Mouse (Mus musculus): Measurements from ENCODE around the gene Mast1. TPM values are rescaled to one million over a fixed set of nuclear protein-coding genes. Genes with fewer than 3 reads are reported as not detected.

The Mast1 gene
- polyA plus RNA-seq, 1 experiment from 2014 or later: 69.5 TPM

DNA sequence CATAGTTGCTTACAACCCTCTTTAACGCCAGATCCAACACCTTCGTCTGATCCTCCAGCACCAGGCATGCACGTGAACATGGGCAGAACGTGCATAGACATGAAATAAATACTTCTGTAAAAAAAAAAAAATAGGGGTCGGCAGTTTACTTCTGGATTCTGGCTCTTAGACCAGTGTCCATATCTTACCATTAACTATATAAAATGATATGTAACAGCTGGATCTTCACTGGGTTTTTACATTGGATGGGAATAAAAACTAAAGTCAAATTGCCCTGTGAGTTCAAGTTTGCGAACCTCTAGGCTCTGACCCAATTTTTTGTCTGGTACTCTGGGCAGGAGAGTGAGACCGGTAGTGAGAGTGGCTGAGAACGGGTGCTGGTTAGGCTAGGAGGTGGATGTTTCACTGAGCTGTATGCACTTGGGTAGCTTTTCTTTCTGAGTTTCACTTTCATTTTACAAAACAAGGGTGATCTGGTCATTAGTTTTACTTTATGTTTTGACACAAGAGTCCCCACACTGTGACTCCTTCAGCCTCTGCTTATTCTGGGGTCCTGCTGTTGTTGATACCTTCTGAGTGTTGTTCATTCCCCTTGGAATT lies 37.5 kb upstream of the Mast1 start:
- Histone ChIP-seq H3K27me3 (ENCODE audit: control insufficient read depth, insufficient read depth, low read length) (peaks cover 18% of the 10 kb centered on the region), H3K27ac (replicated peaks; ENCODE audit: low read depth, low read length) (no peak overlapping the region), H3K4me1 (ENCODE audit: control insufficient read depth, insufficient read depth, low read length) (peaks cover 48% of the 10 kb centered on the region), H3K4me2 (ENCODE audit: low read length) (no peak overlapping the region), H3K4me3 (replicated peaks; ENCODE audit: low read depth, low read length) (no peak overlapping the region), H3K9me3 (ENCODE audit: control insufficient read depth, low read length) (no peaks in the 10 kb centered on the region), H3K9ac (replicated peaks; ENCODE audit: low read length) (no peak overlapping the region), H3K36me3 (ENCODE audit: control insufficient read depth, insufficient read depth, low read length) (peaks cover 44% of the 10 kb centered on the region)
- no peak for DNase-seq
- ATAC-seq (ENCODE audit: low FRiP score, low TSS enrichment): no peak
- WGBS: 82% methylated on average over 8 of the region's 8 CpGs

DNA sequence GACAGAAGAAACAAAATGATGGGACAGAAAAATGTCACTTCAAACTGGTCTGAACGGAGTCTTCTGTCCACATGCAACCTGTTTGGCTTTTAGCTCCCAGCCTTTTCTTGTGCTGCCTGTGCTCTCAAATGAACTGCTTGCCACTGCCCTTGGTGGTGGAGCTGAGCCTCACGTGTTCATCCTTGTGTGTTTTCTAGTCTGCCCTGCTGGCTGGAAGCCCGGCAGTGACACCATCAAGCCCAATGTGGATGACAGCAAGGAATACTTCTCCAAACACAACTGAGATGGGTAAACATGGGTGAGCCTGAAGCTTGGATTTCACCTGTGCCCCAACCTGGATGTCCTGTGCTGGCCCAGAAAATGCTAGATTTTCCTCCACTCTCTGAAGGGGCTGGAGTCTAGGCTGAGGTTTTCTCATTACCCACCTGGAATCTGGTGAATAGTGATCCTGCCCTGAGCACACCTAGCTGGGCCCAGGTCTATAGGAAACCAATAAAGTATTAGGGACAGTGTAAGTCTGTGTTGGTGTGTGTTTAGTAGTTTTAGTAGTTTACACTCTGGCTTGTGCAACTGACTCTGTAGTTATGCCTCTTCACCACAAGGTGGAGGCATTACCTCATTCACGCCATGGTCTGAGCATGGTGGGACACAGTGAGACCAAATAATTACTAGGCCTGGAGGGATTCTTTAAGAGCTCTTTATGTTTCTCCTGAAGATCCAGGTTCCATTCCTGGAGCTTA lies 36.8 kb upstream of the Mast1 start:
- Histone ChIP-seq H3K9ac (replicated peaks; ENCODE audit: low read length) (no peak overlapping the region), H3K4me2 (ENCODE audit: low read length) (no peak overlapping the region), H3K27me3 (ENCODE audit: control insufficient read depth, insufficient read depth, low read length) (peaks cover 18% of the 10 kb centered on the region), H3K4me3 (replicated peaks; ENCODE audit: low read depth, low read length) (no peak overlapping the region), H3K9me3 (ENCODE audit: control insufficient read depth, low read length) (no peaks in the 10 kb centered on the region), H3K27ac (replicated peaks; ENCODE audit: low read depth, low read length) (no peak overlapping the region), H3K36me3 (ENCODE audit: control insufficient read depth, insufficient read depth, low read length) (peaks cover 44% of the 10 kb centered on the region), H3K4me1 (ENCODE audit: control insufficient read depth, insufficient read depth, low read length) (peaks cover 42% of the 10 kb centered on the region)
- ATAC-seq (ENCODE audit: low FRiP score, low TSS enrichment) (no peak), DNase-seq (peak; percentile 83)
- 62% methylated on average over 4 of the region's 4 CpGs for WGBS

DNA sequence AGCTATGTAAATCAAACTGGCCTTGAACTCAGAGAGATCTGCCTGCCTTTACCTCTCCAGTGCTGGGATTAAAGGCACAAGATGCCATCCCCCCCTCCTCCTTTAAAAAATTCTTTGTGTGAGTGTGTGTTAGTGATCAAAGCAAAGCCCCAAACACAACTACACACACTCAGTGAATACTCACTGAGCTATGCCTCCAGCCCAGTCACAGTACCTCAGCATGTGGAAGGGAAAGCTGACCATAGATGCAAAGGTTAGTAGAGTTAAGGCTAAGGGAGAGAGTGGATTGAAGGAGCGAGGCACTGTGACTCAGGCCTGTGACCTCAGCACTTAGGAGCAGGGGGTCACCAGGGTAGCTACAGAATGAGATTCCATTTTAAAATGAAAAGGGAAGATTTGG lies 35.9 kb upstream of the Mast1 start:
- no peak for DNase-seq
- Histone ChIP-seq H3K4me3 (replicated peaks; ENCODE audit: low read depth, low read length) (no peak overlapping the region), H3K4me2 (ENCODE audit: low read length) (no peak overlapping the region), H3K36me3 (ENCODE audit: control insufficient read depth, insufficient read depth, low read length) (peaks cover 44% of the 10 kb centered on the region), H3K27me3 (ENCODE audit: control insufficient read depth, insufficient read depth, low read length) (peaks cover 13% of the 10 kb centered on the region), H3K9ac (replicated peaks; ENCODE audit: low read length) (no peak overlapping the region), H3K9me3 (ENCODE audit: control insufficient read depth, low read length) (no peaks in the 10 kb centered on the region), H3K27ac (replicated peaks; ENCODE audit: low read depth, low read length) (no peak overlapping the region), H3K4me1 (ENCODE audit: control insufficient read depth, insufficient read depth, low read length) (peaks cover 41% of the 10 kb centered on the region)
- 87% methylated on average over 1 of the region's 1 CpGs for WGBS
- ATAC-seq (ENCODE audit: low FRiP score, low TSS enrichment): no peak

GRCm38 (mm10) chr8:84970913-84971312 lies 33.8 kb upstream of the Mast1 start:
- ATAC-seq (ENCODE audit: low FRiP score, low TSS enrichment): no peak
- peak overlapping the region; percentile 97 for H3K9ac ChIP-seq (replicated peaks; ENCODE audit: low read length)
- 61% methylated on average over 5 of the region's 5 CpGs for WGBS
- peak overlapping the region; percentile 96 for H3K4me2 ChIP-seq (ENCODE audit: low read length)
- H3K9me3 ChIP-seq (ENCODE audit: control insufficient read depth, low read length): no peaks in the 10 kb centered on the region
- H3K4me3 ChIP-seq (replicated peaks; ENCODE audit: low read depth, low read length): peak overlapping the region; percentile 92
- H3K27ac ChIP-seq (replicated peaks; ENCODE audit: low read depth, low read length): 0 out of 2 replicates have a peak overlapping the region, but pooled peaks have one; percentile 86
- no peak for DNase-seq
- peaks cover 21% of the 10 kb centered on the region for H3K4me1 ChIP-seq (ENCODE audit: control insufficient read depth, insufficient read depth, low read length)
- peaks cover 44% of the 10 kb centered on the region for H3K36me3 ChIP-seq (ENCODE audit: control insufficient read depth, insufficient read depth, low read length)
- no peaks in the 10 kb centered on the region for H3K27me3 ChIP-seq (ENCODE audit: control insufficient read depth, insufficient read depth, low read length)

DNA sequence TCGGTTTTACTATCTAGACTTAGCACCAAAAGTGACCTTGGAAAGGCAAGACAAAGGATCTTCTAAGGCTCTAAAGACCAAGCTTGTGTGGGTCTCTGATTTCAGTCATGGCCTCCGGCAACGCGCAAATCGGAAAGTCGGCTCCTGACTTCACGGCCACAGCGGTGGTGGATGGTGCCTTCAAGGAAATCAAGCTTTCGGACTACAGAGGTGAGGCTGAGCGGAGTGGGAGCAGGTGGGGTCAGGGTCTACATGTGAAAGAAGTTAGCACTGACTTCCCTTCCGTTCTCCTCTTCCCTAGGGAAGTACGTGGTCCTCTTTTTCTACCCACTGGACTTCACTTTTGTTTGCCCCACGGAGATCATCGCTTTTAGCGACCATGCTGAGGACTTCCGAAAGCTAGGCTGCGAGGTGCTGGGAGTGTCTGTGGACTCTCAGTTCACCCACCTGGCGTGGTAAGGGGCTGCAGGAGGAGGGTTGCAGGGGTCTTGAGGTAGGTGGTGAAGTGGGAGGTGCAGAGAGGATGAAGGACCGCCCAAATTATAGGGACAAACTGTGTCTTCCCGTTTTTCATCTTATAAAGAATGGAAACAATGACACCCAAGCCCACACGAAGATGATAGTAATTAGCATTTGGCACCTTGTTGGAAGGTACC lies 33.1 kb upstream of the Mast1 start:
- ATAC-seq (ENCODE audit: low FRiP score, low TSS enrichment) (no peak), DNase-seq (no peak)
- H3K4me2 ChIP-seq (ENCODE audit: low read length): peak overlapping the region; percentile 96
- peaks cover 23% of the 10 kb centered on the region for H3K4me1 ChIP-seq (ENCODE audit: control insufficient read depth, insufficient read depth, low read length)
- WGBS: 6% methylated on average over 21 of the region's 21 CpGs
- H3K9ac ChIP-seq (replicated peaks; ENCODE audit: low read length): peak overlapping the region; percentile 97
- H3K27me3 ChIP-seq (ENCODE audit: control insufficient read depth, insufficient read depth, low read length): no peaks in the 10 kb centered on the region
- H3K9me3 ChIP-seq (ENCODE audit: control insufficient read depth, low read length): no peaks in the 10 kb centered on the region
- H3K36me3 ChIP-seq (ENCODE audit: control insufficient read depth, insufficient read depth, low read length): peaks cover 44% of the 10 kb centered on the region
- peak overlapping the region; percentile 86 for H3K27ac ChIP-seq (replicated peaks; ENCODE audit: low read depth, low read length)
- peak overlapping the region; percentile 92 for H3K4me3 ChIP-seq (replicated peaks; ENCODE audit: low read depth, low read length)

- Histone ChIP-seq H3K27me3 (ENCODE audit: control insufficient read depth, insufficient read depth, low read length) (no peaks in the 10 kb centered on the region), H3K9ac (replicated peaks; ENCODE audit: low read length) (peak within 1 kb of the TSS; percentile 97), H3K36me3 (ENCODE audit: control insufficient read depth, insufficient read depth, low read length) (peaks cover 40% of the 10 kb centered on the region), H3K4me3 (replicated peaks; ENCODE audit: low read depth, low read length) (peak within 1 kb of the TSS; percentile 92), H3K4me2 (ENCODE audit: low read length) (peak within 1 kb of the TSS; percentile 96), H3K9me3 (ENCODE audit: control insufficient read depth, low read length) (no peaks in the 10 kb centered on the region), H3K27ac (replicated peaks; ENCODE audit: low read depth, low read length) (peak within 1 kb of the TSS; percentile 86), H3K4me1 (ENCODE audit: control insufficient read depth, insufficient read depth, low read length) (peaks cover 28% of the 10 kb centered on the region)
- under 1% methylated on average over 56 of the region's 56 CpGs for WGBS
- ATAC-seq (ENCODE audit: low FRiP score, low TSS enrichment) (peak; percentile 85), DNase-seq (peak; percentile 92)
Measured at GRCm38 (mm10) chr8:84969241-84970134, 32.3 kb upstream of the Mast1 start, which contains the start of the genes Gm49661, Prdx2 and Rnaseh2a. Gene Gm49661 (minus strand): TSS chr8:84969433. Gene Prdx2 (plus strand): TSS chr8:84969587. Gene Rnaseh2a (minus strand): TSS chr8:84969767.

- DNase-seq: no peak
Measured at GRCm38 (mm10) chr8:84968650-84969049, 31.5 kb upstream of the Mast1 start.

More at GRCm38 (mm10) chr8:84968650-84969049, 31.5 kb upstream of the Mast1 start:
- H3K36me3 ChIP-seq (ENCODE audit: control insufficient read depth, insufficient read depth, low read length): peaks cover 31% of the 10 kb centered on the region
- H3K9me3 ChIP-seq (ENCODE audit: control insufficient read depth, low read length): no peaks in the 10 kb centered on the region
- 27% methylated on average over 2 of the region's 2 CpGs for WGBS
- H3K9ac ChIP-seq (replicated peaks; ENCODE audit: low read length): peak overlapping the region; percentile 97; the same call in 1 of the 2 replicates
- no peaks in the 10 kb centered on the region for H3K27me3 ChIP-seq (ENCODE audit: control insufficient read depth, insufficient read depth, low read length)
- no peak for ATAC-seq (ENCODE audit: low FRiP score, low TSS enrichment)
- H3K27ac ChIP-seq (replicated peaks; ENCODE audit: low read depth, low read length): peak overlapping the region; percentile 86
- peaks cover 28% of the 10 kb centered on the region for H3K4me1 ChIP-seq (ENCODE audit: control insufficient read depth, insufficient read depth, low read length)
- peak overlapping the region; percentile 92 for H3K4me3 ChIP-seq (replicated peaks; ENCODE audit: low read depth, low read length)
- H3K4me2 ChIP-seq (ENCODE audit: low read length): peak overlapping the region; percentile 96
